20 mouse cellular contexts compared by ENCODE assay signal in genomic region chr1:71800581-71800980, GRCm38 (mm10).
DNase-seq lines count a peak whose midpoint lies in the region; ATAC-seq and TF ChIP-seq lines count a peak whose summit lies in the region.
"Had no signal": no experiment of that assay in that cellular context is flagged by ENCODE, and none has a peak within 500 bp of the region (broad histone marks: within the 10 kb centered on the region; RNA-seq: fewer than 3 reads in every experiment).

No protein-coding gene starts in this region.

- H3K27me3 ChIP-seq in forebrain, embryonic 14.5 days (replicated peaks; ENCODE audit: control insufficient read depth, insufficient read depth, low read length): no peaks in the 10 kb centered on the region
- H3K27me3 ChIP-seq in forebrain, embryonic 12.5 days: no peaks in the 10 kb centered on the region
- H3K27me3 ChIP-seq in lung, embryonic 14.5 days (ENCODE audit: insufficient read depth, low read length): no peaks in the 10 kb centered on the region
- H3K27me3 ChIP-seq: embryonic facial prominence, embryonic 12.5 days; heart, embryonic 15.5 days; limb, embryonic 12.5 days; liver, embryonic 15.5 days had no signal

- TF ChIP-seq CTCF in lung, embryonic 14.5 days (IDR thresholded peaks at IDR 0.05; ENCODE audit: low read depth): no peak
- TF ChIP-seq CTCF in lung, adult 2 months (IDR thresholded peaks at IDR 0.05; ENCODE audit: insufficient read depth, low read length): no peak

- peak; percentile 37 for DNase-seq in forebrain, embryonic 14.5 days (ENCODE audit: low spot score)
- DNase-seq in lung, embryonic 14.5 days: peak; percentile 71
- no peak for DNase-seq in lung, adult 2 months
- DNase-seq in 3134 (ENCODE audit: extremely low read depth, insufficient read length, low spot score): peak; percentile 31
- DNase-seq in Muller cell, postnatal 12 days (ENCODE audit: inconsistent ontology term): peak; percentile 30
- no peak for DNase-seq in cerebellum, adult 9-11 months
- DNase-seq: adrenal gland, adult 2 months; cerebellum, adult 18-20 months; heart, adult 18-20 months; kidney, postnatal 10 days; thymus, postnatal 14 days had no signal

- H3K4me2 ChIP-seq in forebrain, embryonic 14.5 days (ENCODE audit: low read length): no peak overlapping the region
- H3K4me2 ChIP-seq in forebrain, embryonic 12.5 days: no peak overlapping the region
- H3K4me2 ChIP-seq in lung, embryonic 14.5 days: no peak overlapping the region
- H3K4me2 ChIP-seq: embryonic facial prominence, embryonic 12.5 days; heart, embryonic 15.5 days; limb, embryonic 12.5 days; liver, embryonic 15.5 days had no signal

- WGBS in forebrain, embryonic 14.5 days: 29% methylated on average over 2 of the region's 2 CpGs
- 37% methylated on average over 2 of the region's 2 CpGs for WGBS in forebrain, embryonic 12.5 days
- 32% methylated on average over 2 of the region's 2 CpGs for WGBS in lung, embryonic 14.5 days
- WGBS in lung, adult 2 months: 50% methylated on average over 2 of the region's 2 CpGs

- no peaks in the 10 kb centered on the region for H3K9me3 ChIP-seq in forebrain, embryonic 14.5 days (replicated peaks; ENCODE audit: control insufficient read depth, low read length)
- H3K9me3 ChIP-seq in forebrain, embryonic 12.5 days: no peaks in the 10 kb centered on the region
- H3K9me3 ChIP-seq in lung, embryonic 14.5 days (ENCODE audit: low read depth, low read length): no peaks in the 10 kb centered on the region
- H3K9me3 ChIP-seq: embryonic facial prominence, embryonic 12.5 days; heart, embryonic 15.5 days; hindbrain, embryonic 10.5 days; limb, embryonic 12.5 days; liver, embryonic 15.5 days had no signal

- no peak overlapping the region for H3K9ac ChIP-seq in forebrain, embryonic 14.5 days (ENCODE audit: low read length)
- H3K9ac ChIP-seq in forebrain, embryonic 12.5 days: no peak overlapping the region
- no peak overlapping the region for H3K9ac ChIP-seq in lung, embryonic 14.5 days
- H3K9ac ChIP-seq: embryonic facial prominence, embryonic 12.5 days; heart, embryonic 15.5 days; limb, embryonic 12.5 days; liver, embryonic 15.5 days had no signal

- no peak overlapping the region for H3K27ac ChIP-seq in forebrain, embryonic 14.5 days (ENCODE audit: low read depth, low read length)
- H3K27ac ChIP-seq in forebrain, embryonic 12.5 days: no peak overlapping the region
- no peak overlapping the region for H3K27ac ChIP-seq in lung, embryonic 14.5 days (ENCODE audit: low read depth)
- H3K27ac ChIP-seq: embryonic facial prominence, embryonic 12.5 days; heart, embryonic 15.5 days; hindbrain, embryonic 10.5 days; layer of hippocampus, adult 2 months; limb, embryonic 12.5 days; liver, embryonic 15.5 days had no signal

- ATAC-seq in forebrain, embryonic 14.5 days: no peak
- ATAC-seq in forebrain, embryonic 12.5 days (ENCODE audit: low FRiP score): no peak
- ATAC-seq in lung, embryonic 14.5 days (ENCODE audit: insufficient read depth): peak; percentile 47; the same call in 1 of the 2 replicates
- ATAC-seq in granulocyte monocyte progenitor cell, adult 5-6 weeks (replicated peaks; ENCODE audit: poor library complexity, severe bottlenecking): no peak
- ATAC-seq: inflammation-experienced regulatory T-cells, adult 6 months had no signal

- H3K4me1 ChIP-seq in forebrain, embryonic 14.5 days (ENCODE audit: control insufficient read depth, insufficient read depth, low read length): 0 out of 2 replicates have a peak, but pooled peaks cover 2% of the 10 kb centered on the region
- no peaks in the 10 kb centered on the region; the same call in 1 of the 2 replicates for H3K4me1 ChIP-seq in forebrain, embryonic 12.5 days
- peaks cover 4% of the 10 kb centered on the region for H3K4me1 ChIP-seq in lung, embryonic 14.5 days (ENCODE audit: insufficient read depth)
- H3K4me1 ChIP-seq in lung, adult 2 months (ENCODE audit: control insufficient read depth, insufficient read depth, low read length): no peaks in the 10 kb centered on the region
- H3K4me1 ChIP-seq: liver, embryonic 15.5 days had no signal

- no peak overlapping the region for H3K4me3 ChIP-seq in forebrain, embryonic 14.5 days (ENCODE audit: low read depth, low read length)
- H3K4me3 ChIP-seq in forebrain, embryonic 12.5 days (replicated peaks): no peak overlapping the region
- no peak overlapping the region for H3K4me3 ChIP-seq in lung, embryonic 14.5 days (ENCODE audit: low read depth, low read length)
- H3K4me3 ChIP-seq in lung, adult 2 months (replicated peaks; ENCODE audit: extremely low read depth, low read depth, low read length): no peak overlapping the region
- H3K4me3 ChIP-seq: embryonic facial prominence, embryonic 12.5 days; heart, embryonic 15.5 days; hindbrain, embryonic 10.5 days; layer of hippocampus, adult 2 months; limb, embryonic 12.5 days; liver, embryonic 15.5 days had no signal

- TF ChIP-seq POLR2A in lung, adult 2 months (IDR thresholded peaks at IDR 0.05; ENCODE audit: borderline replicate concordance, extremely low read depth, low read depth, low read length): no peak

- H3K36me3 ChIP-seq in forebrain, embryonic 14.5 days (ENCODE audit: control insufficient read depth, insufficient read depth, low read length): no peaks in the 10 kb centered on the region
- no peaks in the 10 kb centered on the region for H3K36me3 ChIP-seq in forebrain, embryonic 12.5 days (replicated peaks)
- H3K36me3 ChIP-seq in lung, embryonic 14.5 days (ENCODE audit: insufficient read depth): no peaks in the 10 kb centered on the region
- H3K36me3 ChIP-seq: embryonic facial prominence, embryonic 12.5 days; heart, embryonic 15.5 days; hindbrain, embryonic 10.5 days; limb, embryonic 12.5 days; liver, embryonic 15.5 days had no signal

Comparison
In these comparisons a context has a peak if more than half of its experiments do, and no peak if none do; other contexts are left out.
1. DNase-seq: peak in forebrain, embryonic 14.5 days (single experiment), lung, embryonic 14.5 days (single experiment), 3134 (single experiment) and Muller cell, postnatal 12 days (single experiment); none in lung, adult 2 months (single experiment) and cerebellum, adult 9-11 months (single experiment).